ENCODE assay signal across 9 mouse cellular contexts in the genomic region with DNA sequence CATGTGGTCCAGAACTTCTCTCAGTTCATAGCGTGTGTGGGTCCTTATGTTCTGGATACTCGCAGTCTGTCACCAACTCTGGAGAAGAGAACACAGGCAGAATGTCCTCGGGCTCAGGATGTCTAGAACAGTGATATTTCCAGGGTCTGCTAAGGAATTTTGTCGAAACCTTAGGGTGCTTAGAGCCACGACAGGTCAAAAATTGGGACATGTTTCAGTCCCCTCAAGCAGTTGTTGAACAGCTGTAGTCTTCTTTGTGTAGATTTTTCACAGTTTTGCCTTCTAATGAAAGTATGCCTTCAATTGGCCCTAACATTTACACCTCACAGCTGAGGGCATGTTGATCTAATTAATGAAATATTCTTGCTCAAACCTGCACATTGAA. TPM values are rescaled to one million over a fixed set of nuclear protein-coding genes. Genes with fewer than 3 reads are reported as not detected.
A peak's percentile ranks its signal among the peaks of the same experiment; 100 is the strongest.
DNase-seq lines count a peak whose midpoint lies in the region; ATAC-seq and TF ChIP-seq lines count a peak whose summit lies in the region.
"Had no signal": no experiment of that assay in that cellular context is flagged by ENCODE, and none has a peak within 500 bp of the region (broad histone marks: within the 10 kb centered on the region; RNA-seq: fewer than 3 reads in every experiment).

No protein-coding gene starts in this region.

- no peak for DNase-seq in cerebellum, adult 2 months
- no peak for DNase-seq in cerebellum, adult 9-11 months
- DNase-seq in neural tube, embryonic 11.5 days (ENCODE audit: low spot score) = no peak
- DNase-seq in neural tube, embryonic 10.5 days (ENCODE audit: extremely low spot score, low spot score) = no peak
- no peak for DNase-seq in right cerebral cortex, postnatal 25 days
- no peak for DNase-seq in right cerebral cortex, adult 18-20 months
- DNase-seq: cerebellum, adult 11-12 months had no signal

- H3K9ac ChIP-seq in neural tube, embryonic 11.5 days (ENCODE audit: low read length) = peak overlapping the region; percentile 78
- H3K9ac ChIP-seq in limb, embryonic 13.5 days = peak overlapping the region; percentile 93
- peak overlapping the region; percentile 72 for H3K9ac ChIP-seq in stomach, embryonic 15.5 days

- peaks cover 3% of the 10 kb centered on the region; the same call in 1 of the 2 replicates for H3K4me1 ChIP-seq in cerebellum, adult 2 months (ENCODE audit: control insufficient read depth, insufficient read depth, low read length)
- no peaks in the 10 kb centered on the region for H3K4me1 ChIP-seq in neural tube, embryonic 11.5 days (ENCODE audit: control insufficient read depth, insufficient read depth, low read length)
- H3K4me1 ChIP-seq in limb, embryonic 13.5 days = peaks cover 14% of the 10 kb centered on the region
- peaks cover 7% of the 10 kb centered on the region; the same call in 1 of the 2 replicates for H3K4me1 ChIP-seq in stomach, embryonic 15.5 days

- no peak for TF ChIP-seq POLR2A in cerebellum, adult 2 months (IDR thresholded peaks at IDR 0.05; ENCODE audit: borderline replicate concordance, insufficient read depth, low read length)

- no peak for TF ChIP-seq CTCF in cerebellum, adult 2 months (IDR thresholded peaks at IDR 0.05; ENCODE audit: borderline replicate concordance, insufficient read depth, low read depth, low read length)

- no peaks in the 10 kb centered on the region for H3K27me3 ChIP-seq in cerebellum, adult 2 months (ENCODE audit: control insufficient read depth, insufficient read depth, low read length)
- no peaks in the 10 kb centered on the region for H3K27me3 ChIP-seq in neural tube, embryonic 11.5 days (ENCODE audit: control insufficient read depth, insufficient read depth, low read length)
- H3K27me3 ChIP-seq in limb, embryonic 13.5 days = no peaks in the 10 kb centered on the region; the same call in 1 of the 2 replicates
- H3K27me3 ChIP-seq in stomach, embryonic 15.5 days (replicated peaks) = no peaks in the 10 kb centered on the region

- 0 out of 2 replicates have a peak, but pooled peaks have one; percentile 26 for ATAC-seq in neural tube, embryonic 11.5 days (ENCODE audit: insufficient read depth, low FRiP score, low TSS enrichment)
- ATAC-seq in limb, embryonic 13.5 days (ENCODE audit: low FRiP score, low read depth) = no peak
- ATAC-seq in stomach, embryonic 15.5 days (ENCODE audit: insufficient read depth, low FRiP score, low read depth) = no peak

- 5% methylated on average over 5 of the region's 5 CpGs for WGBS in cerebellum, adult 2 months
- WGBS in neural tube, embryonic 11.5 days = 12% methylated on average over 5 of the region's 5 CpGs
- 7% methylated on average over 5 of the region's 5 CpGs for WGBS in limb, embryonic 13.5 days
- WGBS in stomach, embryonic 15.5 days = 5% methylated on average over 5 of the region's 5 CpGs

- H3K9me3 ChIP-seq in neural tube, embryonic 11.5 days (ENCODE audit: control insufficient read depth, low read length) = no peaks in the 10 kb centered on the region
- H3K9me3 ChIP-seq in limb, embryonic 13.5 days = no peaks in the 10 kb centered on the region
- H3K9me3 ChIP-seq in stomach, embryonic 15.5 days = no peaks in the 10 kb centered on the region

- 0 out of 2 replicates have a peak overlapping the region, but pooled peaks have one; percentile 53 for H3K27ac ChIP-seq in cerebellum, adult 2 months (ENCODE audit: insufficient read depth, low read length)
- no peak overlapping the region for H3K27ac ChIP-seq in neural tube, embryonic 11.5 days (ENCODE audit: low read depth, low read length)
- peak overlapping the region; percentile 81; the same call in 1 of the 2 replicates for H3K27ac ChIP-seq in limb, embryonic 13.5 days
- peak overlapping the region; percentile 66 for H3K27ac ChIP-seq in stomach, embryonic 15.5 days

- peak overlapping the region; percentile 58 for H3K4me2 ChIP-seq in neural tube, embryonic 11.5 days (ENCODE audit: low read depth)
- H3K4me2 ChIP-seq in limb, embryonic 13.5 days (replicated peaks) = peak overlapping the region; percentile 81
- H3K4me2 ChIP-seq in stomach, embryonic 15.5 days = peak overlapping the region; percentile 63

- no peaks in the 10 kb centered on the region for H3K36me3 ChIP-seq in neural tube, embryonic 11.5 days (ENCODE audit: control insufficient read depth, insufficient read depth, low read length)
- peaks cover 8% of the 10 kb centered on the region; the same call in 1 of the 2 replicates for H3K36me3 ChIP-seq in limb, embryonic 13.5 days
- no peaks in the 10 kb centered on the region for H3K36me3 ChIP-seq in stomach, embryonic 15.5 days

- peak overlapping the region; percentile 81 for H3K4me3 ChIP-seq in cerebellum, adult 2 months (replicated peaks; ENCODE audit: insufficient read depth, low read depth, low read length)
- peak overlapping the region; percentile 70 for H3K4me3 ChIP-seq in neural tube, embryonic 11.5 days (ENCODE audit: low read depth, low read length)
- peak overlapping the region; percentile 80 for H3K4me3 ChIP-seq in limb, embryonic 13.5 days
- H3K4me3 ChIP-seq in stomach, embryonic 15.5 days (replicated peaks) = peak overlapping the region; percentile 75

RNA-seq across cellular contexts. Expression of a gene that starts 0.9 kb away (rescaled TPM):
- 86.3 and 87.4 TPM in 2 replicates for polyA plus RNA-seq in cerebellum, adult 2 months (2012; rRNA removed)
- 234 and 239 TPM in 2 replicates for polyA plus RNA-seq in neural tube, embryonic 11.5 days (2014; fragmentation: Nextera tagmentation; extraction: Ambion mirVana)
- 225 and 235 TPM in 2 replicates for polyA plus RNA-seq in limb, embryonic 13.5 days (2015; fragmentation: Nextera tagmentation; extraction: Ambion mirVana)
- polyA plus RNA-seq in stomach, embryonic 15.5 days (2015; fragmentation: Nextera tagmentation; extraction: Ambion mirVana) = 159 and 169 TPM in 2 replicates

RNA-seq across cellular contexts. Expression of a gene that starts 18.6 kb away (rescaled TPM):
- polyA plus RNA-seq in cerebellum, adult 2 months (2012; rRNA removed) = 6.1 and 7.7 TPM in 2 replicates
- polyA plus RNA-seq in neural tube, embryonic 11.5 days (2014; fragmentation: Nextera tagmentation; extraction: Ambion mirVana) = 16.8 and 18.2 TPM in 2 replicates
- polyA plus RNA-seq in limb, embryonic 13.5 days (2015; fragmentation: Nextera tagmentation; extraction: Ambion mirVana) = 11.0 and 13.4 TPM in 2 replicates
- polyA plus RNA-seq in stomach, embryonic 15.5 days (2015; fragmentation: Nextera tagmentation; extraction: Ambion mirVana) = 11.8 and 12.9 TPM in 2 replicates

RNA-seq across cellular contexts. Expression of a gene that starts 53.0 kb away (rescaled TPM):
- polyA plus RNA-seq in cerebellum, adult 2 months (2012; rRNA removed) = 0.72 and 0.74 TPM in 2 replicates
- 2.5 and 2.7 TPM in 2 replicates for polyA plus RNA-seq in neural tube, embryonic 11.5 days (2014; fragmentation: Nextera tagmentation; extraction: Ambion mirVana)
- polyA plus RNA-seq in limb, embryonic 13.5 days (2015; fragmentation: Nextera tagmentation; extraction: Ambion mirVana) = 4.5 and 6.0 TPM in 2 replicates
- 209 and 223 TPM in 2 replicates for polyA plus RNA-seq in stomach, embryonic 15.5 days (2015; fragmentation: Nextera tagmentation; extraction: Ambion mirVana)

Comparison
In these comparisons a context has a peak if more than half of its experiments do, and no peak if none do; other contexts are left out.
1. RNA of a gene that starts 53.0 kb away (polyA plus RNA-seq): 209 to 223 TPM in stomach, embryonic 15.5 days; 4.5 to 6.0 TPM in limb, embryonic 13.5 days, 2.5 to 2.7 TPM in neural tube, embryonic 11.5 days and 0.72 to 0.74 TPM in cerebellum, adult 2 months; every median in the first group is over 10 times any median in the second.
2. Peak in every context shown above with its lines, with median percentiles within 50 percentile points of each other: H3K4me3 ChIP-seq, H3K4me2 ChIP-seq and H3K9ac ChIP-seq.